Mouse (Mus musculus): Measurements from ENCODE around the gene Dnmt3l.
"Not testable (repeated sequence)": the region's sequence is repeated elsewhere in the genome, so short reads cannot be mapped to it uniquely, and the experiment has no call there.

Gene Dnmt3l

GRCm38 (mm10) chr10:78041647-78042046 lies at the start of gene Dnmt3l:
Gene Dnmt3l, plus strand, starts transcription at chr10:78041947.
- no peak for DNase-seq (ENCODE audit: low read depth, low spot score)

- no peak for DNase-seq (ENCODE audit: low read depth, low spot score)
These were observed 46.1 kb upstream of the Dnmt3l start for GRCm38 (mm10) chr10:77995639-77996038.

- no peak for DNase-seq (ENCODE audit: low read depth, low spot score)
These were observed 41.5 kb upstream of the Dnmt3l start for GRCm38 (mm10) chr10:78000200-78000599.

- DNase-seq (ENCODE audit: low read depth, low spot score): no peak
These were observed 40.0 kb upstream of the Dnmt3l start for GRCm38 (mm10) chr10:78001796-78002195.

- no peak for DNase-seq (ENCODE audit: low read depth, low spot score)
These were observed 39.4 kb upstream of the Dnmt3l start for GRCm38 (mm10) chr10:78002316-78002715.

- DNase-seq (ENCODE audit: low read depth, low spot score): no peak
These were observed 37.2 kb upstream of the Dnmt3l start for GRCm38 (mm10) chr10:78004479-78005100.

GRCm38 (mm10) chr10:78005791-78006438 lies 35.8 kb upstream of the Dnmt3l start:
- no peak for DNase-seq (ENCODE audit: low read depth, low spot score)

- DNase-seq (ENCODE audit: low read depth, low spot score): no peak
These were observed 34.5 kb upstream of the Dnmt3l start for GRCm38 (mm10) chr10:78007203-78007602.

GRCm38 (mm10) chr10:78008169-78008568 lies 33.6 kb upstream of the Dnmt3l start:
- no peak for DNase-seq (ENCODE audit: low read depth, low spot score)

GRCm38 (mm10) chr10:78009184-78009944 lies 32.4 kb upstream of the Dnmt3l start:
- peak; percentile 97 for DNase-seq (ENCODE audit: low read depth, low spot score)

GRCm38 (mm10) chr10:78009945-78010293 lies 31.8 kb upstream of the Dnmt3l start, which contains the start of gene Pfkl:
Gene Pfkl, minus strand, starts transcription at chr10:78010083.
- DNase-seq (ENCODE audit: low read depth, low spot score): no peak

- no peak for DNase-seq (ENCODE audit: low read depth, low spot score)
These were observed 31.4 kb upstream of the Dnmt3l start for GRCm38 (mm10) chr10:78010335-78010734.

- not testable (repeated sequence) for DNase-seq (ENCODE audit: low read depth, low spot score)
These were observed 30.6 kb upstream of the Dnmt3l start for GRCm38 (mm10) chr10:78011116-78011515.

- DNase-seq (ENCODE audit: low read depth, low spot score): no peak
These were observed 28.9 kb upstream of the Dnmt3l start for GRCm38 (mm10) chr10:78012661-78013495.

- no peak for DNase-seq (ENCODE audit: low read depth, low spot score)
These were observed 26.3 kb upstream of the Dnmt3l start for GRCm38 (mm10) chr10:78015489-78015888.

- DNase-seq (ENCODE audit: low read depth, low spot score): no peak
These were observed 25.4 kb upstream of the Dnmt3l start for GRCm38 (mm10) chr10:78016366-78016765.

GRCm38 (mm10) chr10:78018797-78019203 lies 22.9 kb upstream of the Dnmt3l start:
- DNase-seq (ENCODE audit: low read depth, low spot score): peak; percentile 84

GRCm38 (mm10) chr10:78019291-78019690 lies 22.5 kb upstream of the Dnmt3l start:
- DNase-seq (ENCODE audit: low read depth, low spot score): no peak

- DNase-seq (ENCODE audit: low read depth, low spot score): not testable (repeated sequence)
These were observed 21.8 kb upstream of the Dnmt3l start for GRCm38 (mm10) chr10:78019984-78020383.

- DNase-seq (ENCODE audit: low read depth, low spot score): peak; percentile 42
These were observed 16.3 kb upstream of the Dnmt3l start for GRCm38 (mm10) chr10:78025453-78025852.

GRCm38 (mm10) chr10:78028129-78028528 lies 13.6 kb upstream of the Dnmt3l start:
- peak; percentile 80 for DNase-seq (ENCODE audit: low read depth, low spot score)

GRCm38 (mm10) chr10:78029080-78029479 lies 12.7 kb upstream of the Dnmt3l start:
- DNase-seq (ENCODE audit: low read depth, low spot score): no peak

Measured in CD4-positive helper T cell, adult 2 months (primary cell).